Mouse (Mus musculus): Measurements from ENCODE around the gene Gm7876. TPM values are rescaled to one million over a fixed set of nuclear protein-coding genes. Genes with fewer than 3 reads are reported as not detected.
A peak's percentile ranks its signal among the peaks of the same experiment; 100 is the strongest.
"Not testable (repeated sequence)": the region's sequence is repeated elsewhere in the genome, so short reads cannot be mapped to it uniquely, and the experiment has no call there.

Gm7876 gene
- not detected in 2 replicates for polyA plus RNA-seq (2014; fragmentation: Nextera tagmentation; extraction: Ambion mirVana)

GRCm38 (mm10) chr14:4708938-4709337 lies at the start of gene Gm7876:
Gene Gm7876, plus strand, starts transcription at chr14:4709238.
- H3K27ac ChIP-seq (ENCODE audit: low read depth, low read length); H3K4me3 ChIP-seq (ENCODE audit: low read depth, low read length); H3K36me3 ChIP-seq (ENCODE audit: control insufficient read depth, insufficient read depth, low read length); H3K9ac ChIP-seq (ENCODE audit: low read length); H3K27me3 ChIP-seq (ENCODE audit: control insufficient read depth, insufficient read depth, low read length); H3K4me1 ChIP-seq (ENCODE audit: control insufficient read depth, insufficient read depth, low read length); H3K4me2 ChIP-seq; ATAC-seq (ENCODE audit: low FRiP score); DNase-seq (ENCODE audit: low spot score, missing footprints); H3K9me3 ChIP-seq (ENCODE audit: control insufficient read depth, low read length): not testable (repeated sequence)
- WGBS, result 76% methylated on average over 1 of the region's 2 CpGs

GRCm38 (mm10) chr14:4663892-4664291 lies 45.1 kb upstream of the Gm7876 start, which contains the start of gene Gm3239:
Gene Gm3239, plus strand, starts transcription at chr14:4664192.
- H3K9me3 ChIP-seq (ENCODE audit: control insufficient read depth, low read length); H3K27me3 ChIP-seq (ENCODE audit: control insufficient read depth, insufficient read depth, low read length); H3K36me3 ChIP-seq (ENCODE audit: control insufficient read depth, insufficient read depth, low read length); DNase-seq (ENCODE audit: low spot score, missing footprints); ATAC-seq (ENCODE audit: low FRiP score); H3K9ac ChIP-seq (ENCODE audit: low read length); H3K27ac ChIP-seq (ENCODE audit: low read depth, low read length); H3K4me3 ChIP-seq (ENCODE audit: low read depth, low read length); H3K4me2 ChIP-seq; H3K4me1 ChIP-seq (ENCODE audit: control insufficient read depth, insufficient read depth, low read length): not testable (repeated sequence)
- WGBS, result no CpG with 5 or more reads among the region's 2 CpGs

- H3K27me3 ChIP-seq (ENCODE audit: control insufficient read depth, insufficient read depth, low read length); H3K4me1 ChIP-seq (ENCODE audit: control insufficient read depth, insufficient read depth, low read length); H3K27ac ChIP-seq (ENCODE audit: low read depth, low read length); H3K36me3 ChIP-seq (ENCODE audit: control insufficient read depth, insufficient read depth, low read length); H3K9me3 ChIP-seq (ENCODE audit: control insufficient read depth, low read length); H3K9ac ChIP-seq (ENCODE audit: low read length); ATAC-seq (ENCODE audit: low FRiP score): not testable (repeated sequence)
- peak within 1 kb of the TSS; percentile 26 for H3K4me3 ChIP-seq (ENCODE audit: low read depth, low read length)
- H3K4me2 ChIP-seq, result peak within 1 kb of the TSS; percentile 35
- peak; percentile 73 for DNase-seq (ENCODE audit: low spot score, missing footprints)
- 2% methylated on average over 7 of the region's 47 CpGs for WGBS
Observed at GRCm38 (mm10) chr14:4726038-4726880, 17.2 kb downstream of the Gm7876 start, which contains the start of gene Gm3252. Gene Gm3252, plus strand, starts transcription at chr14:4726775.

Other genes with a start within 250 kb of the Gm7876 start
- not detected in 2 replicates for gene Gm3182, start 227.5 kb upstream of the Gm7876 start, polyA plus RNA-seq (2014; fragmentation: Nextera tagmentation; extraction: Ambion mirVana)
- not detected in 2 replicates for gene Gm3047, start 153.8 kb upstream of the Gm7876 start, polyA plus RNA-seq (2014; fragmentation: Nextera tagmentation; extraction: Ambion mirVana)
- gene Gm8159, start 76.9 kb upstream of the Gm7876 start, polyA plus RNA-seq (2014; fragmentation: Nextera tagmentation; extraction: Ambion mirVana), result not detected in 2 replicates
- not detected in 2 replicates for gene Gm3239, start 45.0 kb upstream of the Gm7876 start, polyA plus RNA-seq (2014; fragmentation: Nextera tagmentation; extraction: Ambion mirVana)
- gene Gm3252, start 17.5 kb downstream of the Gm7876 start, polyA plus RNA-seq (2014; fragmentation: Nextera tagmentation; extraction: Ambion mirVana), result 0.14 and 0.55 TPM in 2 replicates
- not detected in 2 replicates for gene Gm9602, start 67.1 kb downstream of the Gm7876 start, polyA plus RNA-seq (2014; fragmentation: Nextera tagmentation; extraction: Ambion mirVana)
- not detected in 2 replicates for gene Gm3269, start 128.9 kb downstream of the Gm7876 start, polyA plus RNA-seq (2014; fragmentation: Nextera tagmentation; extraction: Ambion mirVana)
- gene Gm3264, start 146.3 kb downstream of the Gm7876 start, polyA plus RNA-seq (2014; fragmentation: Nextera tagmentation; extraction: Ambion mirVana), result 0.68 and 0.75 TPM in 2 replicates
- gene Gm3278, start 183.2 kb downstream of the Gm7876 start, polyA plus RNA-seq (2014; fragmentation: Nextera tagmentation; extraction: Ambion mirVana), result not detected in 2 replicates